Mouse (Mus musculus) heart, adult 2 months (tissue): ENCODE data around the gene Olfml3.

Source experiments
- CTCF ChIP-seq: fragments of 200-600 bp; IDR thresholded peaks from 2 replicates; pipeline ENCODE4 v1.8.1; 2022; ENCODE audit warnings: antibody characterized with exemption, mild to moderate bottlenecking, moderate library complexity
- POLR2A ChIP-seq: fragments of 200-500 bp; IDR thresholded peaks from 2 replicates; pipeline ENCODE4 v1.6.1; 2011; ENCODE audit warnings: mild to moderate bottlenecking, low read depth, low read length, control low read depth; ENCODE audit not compliant: insufficient read depth

- TF ChIP-seq CTCF, result no peak
- TF ChIP-seq POLR2A, result no peak
Observed at GRCm38 (mm10) chr3:103726642-103727041, 11.2 kb downstream of the Olfml3 start.
